Mouse (Mus musculus): ENCODE measurements around the gene Btbd9. TPM values are rescaled to one million over a fixed set of nuclear protein-coding genes. Genes with fewer than 3 reads are reported as not detected.
A peak's percentile ranks its signal among the peaks of the same experiment; 100 is the strongest.

The Btbd9 gene
- total and polyA plus RNA-seq, 2 experiments from 2014 or later = 30.3 to 31.0 TPM

DNA sequence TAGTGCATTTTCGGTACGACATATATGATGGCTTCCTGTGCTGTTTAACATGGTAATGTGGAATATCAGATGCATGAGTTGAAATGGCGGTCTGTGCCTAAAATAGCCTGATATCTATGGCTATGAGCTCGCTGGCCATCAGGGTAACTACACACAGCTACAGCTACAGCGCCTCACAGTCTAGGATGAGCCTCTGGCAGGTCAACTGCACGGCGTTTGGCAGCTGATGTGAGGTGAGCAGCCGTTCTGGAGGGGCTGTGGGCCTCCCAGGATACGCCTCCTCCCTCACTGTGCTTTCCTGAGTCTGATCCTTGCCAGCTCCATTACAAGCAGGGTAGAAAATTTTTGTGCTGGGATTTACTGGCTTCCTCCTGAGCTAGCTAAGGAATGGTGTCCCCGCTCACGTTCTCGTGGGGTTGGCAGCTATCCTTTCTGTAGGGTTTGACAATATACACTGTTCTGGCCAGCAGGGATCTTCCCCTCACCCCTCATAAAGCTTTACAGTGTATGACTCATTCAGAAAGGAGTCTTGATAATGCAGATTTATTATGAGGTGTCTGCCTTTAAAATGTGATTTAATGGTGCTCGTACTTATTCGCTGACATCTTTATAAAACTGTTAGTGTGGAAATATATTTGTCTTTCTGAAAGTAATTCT is 331.5 kb downstream of the Btbd9 start:
- Histone ChIP-seq H3K27me3 (ENCODE audit: control insufficient read depth, insufficient read depth, low read length) (no peaks in the 10 kb centered on the region), H3K4me3 (ENCODE audit: low read depth, low read length) (no peak overlapping the region), H3K4me2 (ENCODE audit: low read depth, low read length) (no peak overlapping the region), H3K36me3 (replicated peaks; ENCODE audit: control insufficient read depth, insufficient read depth, low read length) (no peaks in the 10 kb centered on the region), H3K4me1 (ENCODE audit: control insufficient read depth, insufficient read depth) (peaks cover 44% of the 10 kb centered on the region), H3K27ac (ENCODE audit: low read depth) (peak overlapping the region; percentile 75), H3K9ac (replicated peaks; ENCODE audit: low read depth, low read length) (no peak overlapping the region), H3K9me3 (replicated peaks; ENCODE audit: control insufficient read depth, low read length) (no peaks in the 10 kb centered on the region)
- TF ChIP-seq EP300 (IDR thresholded peaks at IDR 0.05; ENCODE audit: low read depth) (no peak), CTCF (IDR thresholded peaks at IDR 0.05; ENCODE audit: low read depth) (no peak)
- ATAC-seq (ENCODE audit: insufficient read depth, low read depth) (peak; percentile 61; the same call in 1 of the 2 replicates), DNase-seq (ENCODE audit: low spot score) (peak; percentile 43)
- 25% methylated on average over 14 of the region's 14 CpGs for WGBS

DNA sequence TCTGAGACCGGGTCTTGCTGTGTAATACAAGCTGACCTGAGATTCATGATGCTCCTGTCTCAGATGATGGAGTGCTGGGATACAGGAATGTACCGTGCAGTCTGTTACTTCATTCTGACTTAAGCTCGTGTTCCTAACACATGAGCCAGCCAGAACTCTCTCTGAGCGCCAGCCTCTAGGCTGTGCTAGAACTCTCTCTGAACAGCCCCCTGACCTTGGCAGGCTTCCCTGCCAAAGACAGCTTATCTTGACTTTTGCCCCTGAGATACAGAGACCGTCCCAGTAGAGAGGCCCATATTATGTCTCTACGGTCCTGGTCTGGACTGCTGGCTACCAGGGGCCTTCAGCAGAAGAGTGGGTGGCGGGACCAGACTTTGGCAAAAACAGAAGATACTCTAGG is 332.7 kb downstream of the Btbd9 start:
- DNase-seq (ENCODE audit: low spot score) (no peak), ATAC-seq (ENCODE audit: insufficient read depth, low read depth) (0 out of 2 replicates have a peak, but pooled peaks have one; percentile 28)
- Histone ChIP-seq H3K4me2 (ENCODE audit: low read depth, low read length) (no peak overlapping the region), H3K4me3 (ENCODE audit: low read depth, low read length) (no peak overlapping the region), H3K9ac (replicated peaks; ENCODE audit: low read depth, low read length) (no peak overlapping the region), H3K27me3 (ENCODE audit: control insufficient read depth, insufficient read depth, low read length) (no peaks in the 10 kb centered on the region), H3K9me3 (replicated peaks; ENCODE audit: control insufficient read depth, low read length) (no peaks in the 10 kb centered on the region), H3K27ac (ENCODE audit: low read depth) (peak overlapping the region; percentile 75), H3K4me1 (ENCODE audit: control insufficient read depth, insufficient read depth) (peaks cover 54% of the 10 kb centered on the region), H3K36me3 (replicated peaks; ENCODE audit: control insufficient read depth, insufficient read depth, low read length) (no peaks in the 10 kb centered on the region)
- TF ChIP-seq CTCF (IDR thresholded peaks at IDR 0.05; ENCODE audit: low read depth) = peak; percentile 37; the same call in 1 of the 2 replicates
- no peak for TF ChIP-seq EP300 (IDR thresholded peaks at IDR 0.05; ENCODE audit: low read depth)
- WGBS = 34% methylated on average over 7 of the region's 7 CpGs

DNA sequence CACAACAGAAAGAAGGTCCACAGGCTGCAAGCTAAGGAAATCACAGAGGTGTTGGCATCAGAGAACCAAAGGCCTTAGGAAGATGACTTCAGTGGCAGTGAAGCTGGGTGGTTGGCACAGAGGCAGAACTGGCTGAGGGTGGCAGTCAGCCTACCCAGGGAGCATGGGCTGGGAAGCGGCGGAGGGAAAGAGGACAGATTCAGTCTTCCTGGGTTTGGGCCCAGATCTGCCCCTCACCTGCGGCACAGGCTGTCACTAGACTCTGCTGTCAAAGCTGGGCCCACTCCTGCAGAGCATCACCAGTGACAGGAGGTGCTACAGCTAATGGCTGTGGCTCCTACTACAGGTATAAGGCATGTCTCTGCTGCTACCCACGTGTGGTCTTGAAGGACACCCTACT is 333.6 kb downstream of the Btbd9 start:
- TF ChIP-seq EP300 (IDR thresholded peaks at IDR 0.05; ENCODE audit: low read depth) (no peak), CTCF (IDR thresholded peaks at IDR 0.05; ENCODE audit: low read depth) (no peak)
- Histone ChIP-seq H3K9me3 (replicated peaks; ENCODE audit: control insufficient read depth, low read length) (no peaks in the 10 kb centered on the region), H3K4me3 (ENCODE audit: low read depth, low read length) (no peak overlapping the region), H3K27me3 (ENCODE audit: control insufficient read depth, insufficient read depth, low read length) (no peaks in the 10 kb centered on the region), H3K36me3 (replicated peaks; ENCODE audit: control insufficient read depth, insufficient read depth, low read length) (no peaks in the 10 kb centered on the region), H3K4me1 (ENCODE audit: control insufficient read depth, insufficient read depth) (peaks cover 54% of the 10 kb centered on the region), H3K4me2 (ENCODE audit: low read depth, low read length) (no peak overlapping the region), H3K9ac (replicated peaks; ENCODE audit: low read depth, low read length) (no peak overlapping the region), H3K27ac (ENCODE audit: low read depth) (no peak overlapping the region)
- DNase-seq (ENCODE audit: low spot score) = no peak
- no peak for ATAC-seq (ENCODE audit: insufficient read depth, low read depth)
- 94% methylated on average over 4 of the region's 4 CpGs for WGBS

DNA sequence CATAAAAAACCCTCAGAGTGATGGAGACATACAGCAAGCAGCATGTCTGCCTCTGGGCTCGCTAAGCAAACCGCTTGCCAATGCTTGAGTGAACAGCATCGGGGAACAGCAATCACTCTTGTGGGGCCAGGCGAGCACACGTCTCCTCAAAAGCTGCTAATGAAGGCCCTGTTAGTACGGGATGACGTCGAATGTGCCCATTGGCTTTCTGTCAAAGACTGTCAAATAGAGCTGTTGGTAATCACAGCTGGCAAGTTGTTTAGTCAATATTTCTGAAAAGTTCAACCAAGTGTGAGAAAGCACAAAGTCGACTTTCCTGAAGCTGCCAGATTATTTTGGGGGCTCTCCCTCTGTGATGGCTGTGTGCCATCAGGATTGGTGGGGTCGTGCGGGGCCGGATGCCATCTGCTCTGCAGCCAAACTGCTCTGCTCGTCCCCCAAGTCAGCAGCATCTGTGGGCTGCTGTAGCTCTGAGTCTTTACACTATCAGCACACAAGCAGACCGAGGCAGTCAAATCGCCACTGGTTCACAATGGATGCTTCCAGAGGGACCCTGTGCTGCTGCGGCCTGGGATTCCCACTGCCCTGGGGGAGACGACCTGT is 334.5 kb downstream of the Btbd9 start:
- WGBS = 72% methylated on average over 17 of the region's 17 CpGs
- ATAC-seq (ENCODE audit: insufficient read depth, low read depth) = no peak

DNA sequence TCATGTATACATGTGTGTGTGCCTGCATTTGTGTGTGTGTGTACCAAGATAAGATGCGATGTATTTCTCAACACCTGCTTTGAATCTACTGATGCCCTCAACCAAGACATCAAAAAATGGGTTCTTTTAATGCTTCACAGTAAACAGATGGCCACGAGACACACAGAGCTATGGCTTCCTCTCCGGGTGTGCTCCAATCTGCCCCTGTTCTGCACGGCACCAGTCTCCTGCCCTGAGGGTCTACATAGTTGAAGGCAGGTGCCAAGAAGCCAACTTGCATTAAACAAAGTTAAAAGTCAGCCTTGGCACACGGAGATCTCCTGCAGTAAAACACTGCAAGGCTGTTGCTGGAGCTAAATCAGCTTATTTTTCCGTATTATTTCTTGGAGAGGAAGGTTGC is 335.2 kb downstream of the Btbd9 start:
- TF ChIP-seq EP300 (IDR thresholded peaks at IDR 0.05; ENCODE audit: low read depth) (no peak), CTCF (IDR thresholded peaks at IDR 0.05; ENCODE audit: low read depth) (no peak)
- H3K9me3 ChIP-seq (replicated peaks; ENCODE audit: control insufficient read depth, low read length) = no peaks in the 10 kb centered on the region
- WGBS = 87% methylated on average over 6 of the region's 6 CpGs
- H3K4me2 ChIP-seq (ENCODE audit: low read depth, low read length) = no peak overlapping the region
- DNase-seq (ENCODE audit: low spot score) (no peak), ATAC-seq (ENCODE audit: insufficient read depth, low read depth) (no peak)
- H3K9ac ChIP-seq (replicated peaks; ENCODE audit: low read depth, low read length) = no peak overlapping the region
- H3K4me3 ChIP-seq (ENCODE audit: low read depth, low read length) = no peak overlapping the region
- H3K4me1 ChIP-seq (ENCODE audit: control insufficient read depth, insufficient read depth) = peaks cover 47% of the 10 kb centered on the region
- H3K36me3 ChIP-seq (replicated peaks; ENCODE audit: control insufficient read depth, insufficient read depth, low read length) = no peaks in the 10 kb centered on the region
- H3K27me3 ChIP-seq (ENCODE audit: control insufficient read depth, insufficient read depth, low read length) = no peaks in the 10 kb centered on the region
- no peak overlapping the region for H3K27ac ChIP-seq (ENCODE audit: low read depth)

More for the DNA sequence above, 334.5 kb downstream of the Btbd9 start:
- H3K4me1 ChIP-seq (ENCODE audit: control insufficient read depth, insufficient read depth) = peaks cover 52% of the 10 kb centered on the region
- H3K27me3 ChIP-seq (ENCODE audit: control insufficient read depth, insufficient read depth, low read length) = no peaks in the 10 kb centered on the region
- TF ChIP-seq CTCF (IDR thresholded peaks at IDR 0.05; ENCODE audit: low read depth) (no peak), EP300 (IDR thresholded peaks at IDR 0.05; ENCODE audit: low read depth) (no peak)
- no peak overlapping the region for H3K9ac ChIP-seq (replicated peaks; ENCODE audit: low read depth, low read length)
- no peaks in the 10 kb centered on the region for H3K36me3 ChIP-seq (replicated peaks; ENCODE audit: control insufficient read depth, insufficient read depth, low read length)
- DNase-seq (ENCODE audit: low spot score) = no peak
- H3K4me3 ChIP-seq (ENCODE audit: low read depth, low read length) = no peak overlapping the region
- no peaks in the 10 kb centered on the region for H3K9me3 ChIP-seq (replicated peaks; ENCODE audit: control insufficient read depth, low read length)
- no peak overlapping the region for H3K4me2 ChIP-seq (ENCODE audit: low read depth, low read length)
- no peak overlapping the region for H3K27ac ChIP-seq (ENCODE audit: low read depth)

All from heart, postnatal 0 days (tissue).